Mouse (Mus musculus) heart, postnatal 0 days (tissue): ENCODE measurements at regions not wholly inside any gene's neighbourhood (a gene's known extent, or its start where the extent isn't known, plus 50 kb on each side); places are given as distances from the start of the nearest gene placed in this dataset.

ENCODE experiments used
- CTCF ChIP-seq: IDR thresholded peaks from 2 replicates; pipeline ENCODE4 v1.5.1; 2016; ENCODE audit warnings: antibody characterized with exemption, control low read depth, low read depth
- EP300 ChIP-seq: IDR thresholded peaks from 2 replicates; pipeline ENCODE4 v1.6.1; 2016; ENCODE audit warnings: antibody characterized with exemption, low read depth

GRCm38 (mm10) chr11:66789997-66790396, 121.8 kb upstream of the Pirt start:
- TF ChIP-seq EP300 (no peak), CTCF (no peak)
